Mouse (Mus musculus) embryo, embryonic 11 days (tissue): ENCODE data around the gene Pam.
"Not testable (repeated sequence)": the region's sequence is repeated elsewhere in the genome, so short reads cannot be mapped to it uniquely, and the experiment has no call there.

Experiments
- DNase-seq: peaks from one replicate; pipeline ENCODE4 v3.0.0-alpha.2; 2015

Gene Pam

DNA sequence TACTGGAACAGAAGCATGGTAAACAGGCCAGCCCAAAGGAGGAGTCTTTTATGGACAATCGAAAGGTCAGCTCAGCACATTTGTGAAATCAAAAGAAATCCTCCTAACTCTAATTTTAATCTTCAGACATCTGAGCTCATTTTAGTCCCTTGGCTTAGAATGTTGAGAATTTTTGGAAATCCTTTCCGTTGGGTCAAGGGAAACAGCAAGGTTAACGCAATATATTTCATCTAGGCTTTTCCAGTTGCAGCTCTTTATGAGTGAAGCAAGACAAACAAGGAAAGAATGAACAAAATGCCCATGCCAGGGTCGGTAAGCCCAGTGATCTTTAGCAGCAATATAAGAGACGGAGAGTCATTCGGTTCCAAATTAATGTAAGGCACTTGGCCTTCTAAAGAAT is 135.3 kb downstream of the Pam start:
- DNase-seq = no peak

DNA sequence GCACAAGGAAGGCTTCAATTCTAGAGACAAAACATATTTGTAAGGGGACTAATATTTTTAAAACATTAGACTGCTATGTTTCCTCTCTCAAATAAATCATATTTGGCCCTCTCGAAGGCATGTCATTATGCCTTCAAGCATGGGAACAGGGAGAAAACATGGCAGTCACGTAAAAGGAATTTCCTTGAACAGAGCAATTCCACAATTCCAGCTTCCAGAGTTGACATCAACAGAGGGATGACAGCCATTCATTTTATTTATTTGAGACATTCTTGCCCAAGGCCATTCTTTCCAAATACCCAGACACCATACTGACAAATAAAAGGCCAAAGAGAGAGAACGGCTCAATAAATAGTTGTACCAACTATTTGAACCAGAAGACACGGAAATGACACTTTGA is 136.7 kb downstream of the Pam start:
- DNase-seq = no peak

DNA sequence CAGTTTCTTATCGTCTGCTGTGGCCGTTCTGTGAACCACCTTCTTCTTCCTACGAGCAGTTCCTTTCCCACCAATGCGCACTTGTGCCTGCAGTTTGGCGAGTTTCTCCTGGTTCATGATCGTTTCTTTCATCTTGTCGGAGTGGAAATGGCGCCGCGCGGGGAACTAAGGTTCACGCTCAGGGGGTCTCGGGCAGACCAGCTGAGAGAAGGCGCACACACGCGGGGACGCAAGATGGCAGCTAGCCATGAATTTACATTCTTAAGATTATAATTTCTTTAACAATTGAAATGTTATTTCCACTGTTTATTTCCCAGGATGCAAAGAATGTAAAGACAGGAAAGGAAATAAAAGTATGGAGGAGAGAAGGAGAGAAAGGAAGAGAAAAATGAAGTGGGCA is 146.2 kb downstream of the Pam start:
- DNase-seq = not testable (repeated sequence)

DNA sequence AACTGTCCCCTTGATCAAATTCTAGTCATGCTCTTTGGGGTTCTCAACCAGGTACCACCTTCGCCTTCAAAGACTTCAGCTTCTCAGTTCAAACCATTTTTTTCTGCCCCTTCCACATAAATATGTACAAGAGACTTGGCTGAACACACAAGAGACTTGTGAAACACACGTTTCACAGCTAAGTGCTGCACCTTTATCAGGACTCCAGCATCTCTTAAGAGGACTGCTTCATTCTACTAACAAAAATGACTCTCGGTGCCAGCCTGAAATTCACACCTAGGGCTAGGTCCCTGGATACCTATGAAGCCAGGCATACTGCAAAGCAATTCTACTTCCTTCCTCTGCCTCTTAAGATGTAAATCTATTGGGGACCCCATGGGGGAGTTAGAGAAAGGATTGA is 148.3 kb downstream of the Pam start:
- no peak for DNase-seq

DNA sequence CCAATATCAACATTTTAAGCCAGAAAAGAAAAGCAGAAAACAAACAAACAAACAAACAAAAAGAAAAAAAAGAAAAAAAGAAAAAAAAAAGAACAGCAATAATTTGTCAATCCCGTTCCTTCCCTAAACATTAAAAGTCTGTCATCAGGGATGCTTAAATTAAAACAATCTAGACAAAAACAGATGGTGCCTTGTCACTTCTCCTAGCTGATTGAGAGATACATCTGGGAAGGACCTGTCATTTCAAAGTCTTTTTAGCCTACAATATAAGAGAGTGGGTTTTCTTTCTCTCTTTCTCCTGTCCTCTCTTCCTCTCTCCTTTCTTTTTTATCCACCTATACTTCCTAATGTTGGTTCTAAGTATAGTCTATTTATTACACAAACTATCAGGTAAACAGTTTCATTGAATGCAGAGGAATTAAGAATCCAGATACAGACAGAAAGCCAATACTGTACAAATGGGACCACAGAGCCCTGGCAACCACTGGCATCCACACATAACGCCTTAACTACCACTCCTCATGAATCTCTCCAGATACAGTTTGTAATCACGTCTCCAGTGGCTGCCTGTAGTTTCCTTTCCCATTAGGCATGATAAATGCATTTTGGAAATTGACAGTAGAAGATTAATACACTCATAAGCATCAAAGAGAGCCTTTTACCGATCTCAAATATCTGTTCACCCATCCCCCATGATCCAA is 151.4 kb downstream of the Pam start:
- no peak for DNase-seq

DNA sequence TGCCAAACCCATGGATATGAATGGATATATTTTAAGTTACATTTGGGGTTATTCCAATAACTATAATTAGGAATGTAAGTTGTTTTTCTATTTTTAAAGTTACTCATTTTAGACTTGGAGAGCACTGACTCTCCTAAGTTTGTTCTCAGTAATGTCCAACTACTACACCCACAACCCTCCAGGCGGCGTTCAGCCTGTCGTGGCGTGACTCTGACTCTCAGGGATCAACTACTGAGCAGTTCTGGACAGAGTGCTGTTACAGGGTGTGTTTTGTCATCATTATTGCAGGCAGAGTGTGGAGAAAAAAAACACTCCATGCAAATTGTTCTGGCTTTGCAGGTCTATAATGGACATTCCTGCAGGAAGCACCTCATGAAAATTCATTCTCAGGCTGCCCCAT is 152.0 kb downstream of the Pam start:
- DNase-seq = no peak

DNA sequence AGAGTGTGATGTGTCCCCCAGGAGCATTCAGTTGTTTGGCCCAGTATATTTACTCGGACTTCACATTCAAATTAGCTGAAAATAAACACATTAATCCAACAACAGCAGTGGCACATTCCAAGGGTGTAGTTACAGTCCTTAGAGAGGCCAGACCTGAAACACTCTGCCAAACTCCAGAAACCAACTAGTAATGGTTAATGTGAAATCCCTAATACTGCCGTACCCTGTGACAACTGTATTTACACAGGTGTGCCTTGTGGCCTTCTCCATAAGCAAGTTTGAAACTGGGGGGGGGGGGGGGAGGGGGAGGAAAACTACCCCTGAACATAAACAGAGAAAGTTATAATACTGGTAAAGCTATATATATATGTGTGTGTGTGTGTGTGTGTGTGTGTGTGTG is 152.5 kb downstream of the Pam start:
- no peak for DNase-seq

DNA sequence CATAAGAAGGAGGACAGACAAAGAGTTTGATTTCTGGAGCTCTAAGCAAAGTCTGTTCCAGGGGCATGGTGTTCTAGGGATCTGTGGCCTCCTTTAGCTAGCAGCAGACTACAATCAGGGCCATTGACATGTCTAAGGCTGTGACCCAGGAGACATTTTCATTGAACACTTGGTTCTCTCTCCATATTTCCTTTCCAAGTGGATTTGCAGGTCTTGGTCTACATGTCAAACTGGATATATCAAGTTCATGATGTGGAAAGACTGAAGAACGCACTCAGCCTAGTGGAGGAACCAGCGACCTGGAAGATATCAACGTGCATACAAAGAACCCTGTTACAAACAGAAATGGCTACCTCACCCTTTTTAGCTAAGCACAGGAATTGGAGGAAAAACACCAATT is 156.9 kb downstream of the Pam start:
- no peak for DNase-seq

DNA sequence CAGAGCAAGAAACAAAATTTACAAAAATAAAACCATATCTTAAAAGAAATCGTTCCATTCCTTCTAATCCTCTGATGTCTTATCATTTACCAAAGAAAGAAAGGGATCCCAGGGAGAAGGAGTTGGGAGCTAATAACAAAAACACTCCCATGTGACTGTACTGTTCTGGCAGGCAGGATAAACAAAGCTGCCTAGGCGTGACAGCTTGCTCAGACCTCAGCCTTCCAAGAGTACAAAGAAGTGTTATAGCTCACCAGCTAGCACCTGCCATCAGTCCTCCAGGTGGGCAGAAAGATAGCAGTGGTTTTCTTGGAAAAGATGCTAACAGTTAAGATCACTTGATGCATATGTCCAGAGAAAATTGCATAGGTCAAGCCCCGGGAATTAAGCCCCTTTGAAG is 157.4 kb downstream of the Pam start:
- DNase-seq = no peak

DNA sequence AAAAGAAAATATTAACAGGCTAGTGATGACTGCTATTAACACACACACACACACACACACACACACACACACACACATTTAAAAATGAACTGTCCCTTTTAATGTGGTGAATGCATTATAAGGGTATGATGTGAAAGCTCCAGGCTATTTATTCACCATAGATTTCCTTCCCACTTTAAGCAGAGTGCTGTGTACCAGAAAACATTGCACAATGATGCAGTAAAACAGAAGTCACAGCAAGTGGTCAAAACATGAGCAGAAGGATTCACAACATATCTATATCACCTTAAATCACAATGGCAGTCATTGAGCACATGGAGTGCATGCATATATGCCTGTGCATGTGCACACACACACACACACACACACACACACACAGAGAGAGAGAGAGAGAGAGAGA is 160.5 kb downstream of the Pam start:
- DNase-seq = no peak

DNA sequence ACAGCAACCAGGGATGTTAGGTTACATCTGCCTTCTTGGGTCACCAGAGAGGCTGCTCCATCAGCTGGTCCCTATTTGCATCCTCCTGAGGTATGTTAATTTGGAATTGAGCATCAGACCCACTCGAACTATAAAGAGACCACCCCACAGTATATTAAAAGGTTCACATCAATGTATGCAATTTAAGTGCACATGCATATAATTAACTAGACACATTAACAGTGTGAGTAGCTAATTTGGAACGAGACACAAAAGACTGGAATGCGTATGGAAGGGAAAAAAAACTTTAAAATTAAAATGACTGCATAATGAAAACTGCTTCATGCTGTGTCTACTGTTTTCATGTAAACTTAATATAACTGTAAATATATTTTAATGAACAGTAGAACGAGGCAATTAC is 164.2 kb downstream of the Pam start:
- no peak for DNase-seq

DNA sequence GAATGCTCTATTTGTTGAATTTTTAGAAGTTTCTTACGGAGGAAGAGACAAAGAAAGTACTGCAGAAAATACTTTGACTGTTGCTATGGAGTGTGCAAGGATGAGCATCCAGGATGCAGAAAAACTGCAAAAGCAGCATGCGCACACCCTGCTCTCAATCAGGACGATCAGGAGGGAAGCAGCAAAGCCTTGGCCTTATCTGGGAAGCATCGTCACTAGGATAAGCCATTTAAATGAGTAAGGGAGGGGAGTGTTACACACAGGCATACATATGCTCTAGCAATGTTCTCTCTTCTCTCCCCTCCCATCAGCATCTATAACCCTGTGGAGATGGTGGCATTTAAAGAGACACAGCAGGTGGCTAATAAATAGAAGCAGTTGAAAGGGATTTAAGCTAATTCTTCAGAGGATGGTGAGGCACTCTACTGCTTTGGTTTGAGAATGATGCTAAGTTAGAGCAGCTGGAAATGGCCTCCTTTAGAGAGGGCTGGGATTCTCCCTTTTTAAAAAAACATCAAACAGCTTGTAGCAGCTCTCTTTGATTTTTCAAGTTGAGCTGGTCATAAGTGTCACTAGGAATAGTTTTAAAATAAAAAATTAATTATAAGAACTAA is 165.9 kb downstream of the Pam start:
- DNase-seq = no peak

DNA sequence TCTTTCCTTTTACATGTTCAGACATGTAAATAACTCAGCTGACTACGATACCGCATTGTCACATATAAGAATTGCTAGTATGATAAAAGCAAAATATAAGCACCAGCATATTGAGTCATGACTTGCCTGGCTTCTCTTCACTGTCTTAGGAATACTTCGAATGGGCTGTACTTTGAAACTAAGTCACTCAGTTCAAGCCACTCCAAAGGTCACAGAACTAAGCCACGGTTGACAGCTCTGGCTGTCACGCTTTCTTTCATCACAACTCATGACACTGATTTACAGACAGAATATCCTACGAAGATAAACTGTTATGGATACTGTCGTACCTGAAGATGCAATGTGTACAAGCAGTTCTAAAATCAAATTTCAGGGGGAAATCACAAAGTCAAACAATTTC is 168.7 kb downstream of the Pam start:
- DNase-seq = no peak

DNA sequence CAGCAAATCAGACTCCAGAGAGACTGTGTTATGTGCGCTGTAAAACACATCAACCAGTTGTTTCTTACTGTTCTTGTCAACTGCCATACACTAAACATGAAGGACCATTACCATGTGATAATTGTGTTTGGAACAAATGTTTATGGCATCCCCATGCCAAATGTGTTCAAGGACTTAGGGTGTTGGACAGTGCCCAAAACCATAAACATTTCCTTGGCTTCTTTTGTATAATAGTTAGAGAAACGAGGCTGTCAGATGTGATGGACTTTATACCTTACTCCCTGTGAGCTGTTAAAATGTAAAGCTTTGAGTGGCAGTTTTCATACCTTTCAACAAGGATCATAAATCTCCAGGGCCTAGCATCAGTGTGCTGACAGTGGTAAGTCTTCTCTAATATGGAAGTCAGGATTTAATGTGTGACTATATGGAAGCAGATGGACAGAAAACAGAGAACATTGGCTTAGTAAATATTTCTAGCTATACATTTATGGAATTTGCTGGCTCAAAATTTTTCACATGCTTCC is 169.4 kb downstream of the Pam start:
- DNase-seq = no peak

DNA sequence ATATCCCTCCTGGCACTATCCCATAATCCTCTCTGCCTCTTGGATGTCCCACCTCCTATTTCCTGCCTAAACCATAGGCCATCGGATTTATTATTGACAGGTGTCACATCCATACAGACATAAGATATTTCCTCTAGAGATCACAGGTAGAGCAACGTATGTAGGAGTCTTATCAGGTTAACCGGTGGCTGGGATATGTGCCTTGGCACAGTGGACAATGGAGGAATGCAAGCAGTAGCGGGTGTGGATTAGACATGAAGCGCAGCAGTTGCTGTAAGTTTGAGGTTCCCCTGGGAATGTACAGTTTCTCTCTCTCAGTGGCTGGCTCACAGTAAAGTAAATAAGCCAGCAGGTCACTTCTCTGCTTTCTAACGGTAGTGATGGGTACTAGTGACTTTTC is 173.1 kb downstream of the Pam start:
- no peak for DNase-seq

DNA sequence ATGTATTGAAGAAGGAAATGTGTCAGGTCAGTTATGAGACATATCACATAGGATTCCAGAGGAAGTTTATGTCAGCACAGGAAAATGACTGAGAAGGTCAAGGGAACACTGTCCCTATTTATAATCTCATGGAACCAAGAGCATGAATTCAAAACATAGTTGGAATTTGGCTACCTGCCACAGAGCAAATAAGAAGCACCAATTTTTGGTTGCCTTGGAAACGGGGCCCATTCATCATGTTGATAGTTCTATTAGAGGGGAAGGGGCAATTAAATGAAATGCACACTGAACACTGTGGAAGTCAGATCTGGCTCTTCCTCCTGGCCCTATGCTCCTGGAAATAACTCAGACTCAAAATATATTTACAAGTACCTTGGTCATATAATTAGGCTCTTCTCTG is 173.6 kb downstream of the Pam start:
- peak; percentile 37 for DNase-seq

DNA sequence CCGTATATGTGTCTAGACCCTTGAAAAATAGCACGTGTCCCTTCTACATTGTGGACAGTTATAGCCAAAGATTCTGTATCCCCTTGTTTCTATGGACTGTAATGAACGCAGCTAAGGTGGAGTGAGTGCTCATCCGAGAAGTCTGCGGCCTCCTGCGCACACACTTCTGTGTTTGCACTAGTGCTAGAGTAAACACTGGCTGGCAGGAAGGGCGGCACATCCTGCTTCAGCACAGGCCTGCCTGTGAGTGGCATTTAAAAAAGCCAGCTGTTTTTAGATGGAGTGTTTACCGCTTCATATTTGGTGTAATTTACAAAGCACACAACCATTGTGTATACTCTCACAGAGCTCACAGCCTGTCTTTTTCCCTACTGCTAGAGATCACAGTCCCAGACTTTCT is 177.0 kb downstream of the Pam start:
- peak; percentile 32 for DNase-seq

DNA sequence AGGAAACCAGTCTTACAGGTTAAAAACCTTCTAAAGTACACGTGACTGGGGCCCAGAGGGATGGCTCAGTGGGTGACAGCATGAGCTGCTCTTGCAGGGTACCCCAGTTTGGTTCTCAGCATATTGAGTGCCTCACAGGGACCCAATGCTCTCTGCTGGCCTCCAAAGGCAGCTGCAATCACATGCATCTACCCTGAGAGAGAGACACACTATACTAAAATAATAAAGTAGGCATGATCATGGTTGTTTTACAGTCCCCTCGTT is 178.5 kb downstream of the Pam start:
- no peak for DNase-seq

DNA sequence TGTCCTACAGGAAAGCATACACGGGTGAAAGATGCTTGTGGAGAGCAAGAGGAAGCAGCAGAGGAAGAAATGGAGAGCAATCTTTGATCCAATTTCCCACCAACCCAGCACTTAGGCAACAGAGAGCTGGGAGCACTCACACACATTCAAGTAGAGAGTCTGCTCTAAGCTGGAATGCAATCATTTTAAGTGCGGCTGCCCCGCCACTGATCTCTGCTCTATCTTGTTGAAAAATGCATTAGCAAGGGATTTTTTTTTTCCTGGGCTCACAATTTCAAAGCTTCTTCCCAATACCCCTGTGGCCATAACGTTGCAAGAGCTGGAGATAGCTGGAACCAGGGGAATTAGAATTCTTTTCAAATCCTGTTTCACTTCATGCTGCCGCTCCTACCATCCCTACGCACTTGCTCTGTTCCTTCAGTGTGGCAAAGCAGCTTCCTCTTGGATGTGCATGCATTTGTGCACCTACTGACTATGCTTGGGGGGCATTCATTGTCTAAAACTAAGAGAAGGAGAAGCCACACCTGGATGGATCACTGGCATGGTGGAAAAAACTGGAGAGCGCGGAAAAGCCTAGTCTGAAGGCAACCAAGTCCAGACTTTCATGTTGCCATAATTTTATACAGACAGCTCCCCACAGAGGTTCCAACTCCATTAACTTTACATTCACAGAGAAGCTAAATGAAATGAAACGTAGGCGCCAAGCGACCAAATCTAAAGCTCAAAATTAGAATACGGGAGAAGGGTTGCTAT is 179.1 kb downstream of the Pam start:
- no peak for DNase-seq

DNA sequence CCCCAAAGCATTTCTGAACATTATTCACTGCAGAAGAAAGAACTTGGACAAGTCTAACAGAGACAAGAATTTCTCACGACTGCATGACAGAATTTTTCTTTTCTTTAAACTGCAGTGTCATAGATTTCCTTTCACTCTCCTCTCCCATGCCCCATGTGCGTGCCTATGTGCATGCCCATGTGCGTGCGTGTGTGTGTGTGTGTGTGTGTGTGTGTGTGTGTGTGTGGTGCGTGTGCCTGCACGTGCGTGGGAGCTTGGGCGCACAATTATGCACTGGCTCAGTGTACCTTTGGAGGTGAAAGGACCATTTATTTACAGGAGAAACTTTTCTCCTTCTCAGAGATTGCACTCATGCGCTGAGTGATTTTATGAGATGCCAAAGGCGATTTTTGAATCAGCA is 179.7 kb downstream of the Pam start:
- DNase-seq = no peak

DNA sequence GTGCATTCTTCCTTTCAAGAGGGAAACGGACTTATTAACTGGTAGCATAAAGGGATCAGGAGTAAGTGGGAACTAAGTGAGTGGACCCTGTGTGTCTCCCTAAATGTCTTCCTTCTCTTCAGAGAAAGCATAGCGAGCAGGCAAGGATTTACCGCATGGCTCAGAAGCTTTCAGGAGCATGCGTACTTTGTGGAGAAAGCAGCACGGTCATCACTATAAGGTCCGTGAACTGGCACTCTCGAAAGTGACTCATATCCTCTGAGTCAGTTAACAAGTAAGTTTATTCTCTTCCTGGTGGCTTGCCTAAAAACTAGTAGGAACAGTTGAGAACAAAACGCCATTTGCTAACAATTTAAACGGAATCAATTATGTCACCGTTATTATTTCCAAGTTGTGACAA is 184.6 kb downstream of the Pam start:
- no peak for DNase-seq

DNA sequence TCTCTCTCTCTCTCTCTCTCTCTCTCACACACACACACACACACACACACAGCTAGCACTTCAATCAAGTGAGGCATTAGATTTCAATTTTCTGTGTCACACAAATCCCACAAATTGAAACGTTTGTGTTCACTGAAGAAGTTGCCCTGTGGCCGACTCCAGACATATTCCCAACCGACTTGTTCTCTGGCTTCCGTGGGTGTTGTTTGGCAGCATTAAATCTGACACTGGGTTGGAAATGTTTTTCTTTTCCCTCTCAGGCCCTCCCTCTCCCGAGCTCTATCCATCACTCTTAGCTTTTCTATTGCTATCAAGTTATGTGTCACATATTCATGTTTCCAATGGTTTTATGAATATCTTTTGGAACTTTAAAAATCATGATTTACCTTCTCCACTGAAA is 185.9 kb downstream of the Pam start:
- DNase-seq = no peak

DNA sequence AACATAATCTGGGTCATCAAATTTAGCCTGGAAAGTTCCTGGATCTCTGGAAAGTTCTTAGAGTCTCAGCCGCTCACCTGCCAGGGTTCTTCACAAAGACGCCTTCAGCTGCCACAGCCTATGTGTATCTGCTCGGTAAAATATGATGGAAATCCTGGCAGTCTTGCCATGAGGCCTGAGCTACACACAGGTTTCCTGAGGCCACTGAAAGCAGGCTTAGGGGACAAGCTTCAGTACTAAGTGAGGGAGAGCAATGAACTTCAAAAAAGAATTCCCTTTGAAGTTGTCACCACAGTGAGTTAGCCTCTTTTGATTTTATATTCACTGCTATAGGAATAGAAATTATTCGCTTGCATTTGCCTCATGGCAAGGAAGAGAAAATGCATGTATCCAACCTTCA is 186.7 kb downstream of the Pam start:
- no peak for DNase-seq

DNA sequence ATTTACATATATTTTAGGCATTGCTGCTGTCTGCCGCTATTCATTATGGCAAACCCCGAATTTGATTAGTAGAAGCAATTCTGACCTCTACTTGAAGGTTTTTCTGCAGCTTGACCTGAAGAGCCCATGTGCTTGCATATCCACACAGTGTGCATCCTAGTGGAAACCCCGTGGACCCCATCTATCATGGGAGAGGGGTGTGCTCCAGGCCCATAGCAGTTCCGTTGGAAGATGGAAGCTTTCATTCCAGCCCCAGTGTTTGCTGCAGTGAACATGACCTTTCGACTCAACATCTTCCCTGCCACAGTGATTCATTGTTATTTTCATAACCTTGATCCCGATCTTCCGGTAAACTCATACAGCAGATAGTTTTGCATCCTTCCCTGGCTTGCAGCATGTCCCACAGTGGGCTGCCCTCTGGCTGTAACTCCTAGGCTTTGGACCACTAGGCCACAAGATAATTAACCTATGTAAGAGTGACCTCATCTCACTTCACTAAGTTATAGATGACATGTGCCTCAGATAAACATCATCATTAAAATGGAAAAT is 191.5 kb downstream of the Pam start:
- no peak for DNase-seq
